Mouse (Mus musculus) intestine, embryonic 15.5 days (tissue): Measurements from ENCODE around the gene Plb1. TPM values are rescaled to one million over a fixed set of nuclear protein-coding genes. Genes with fewer than 3 reads are reported as not detected.

Experiments
- ATAC-seq: fragments of 200-750 bp; cut with Nextera tagmentation; 2 replicates; pipeline ENCODE4 v1.8.0; 2017; ENCODE audit warnings: moderate TSS enrichment, moderate library complexity
- H3K27ac ChIP-seq: fragments of 300-500 bp; sonication (generic); 2 replicates; pipeline ENCODE4 v1.5.1; 2015; ENCODE audit warnings: mild to moderate bottlenecking, inconsistent platforms
- H3K27me3 ChIP-seq: fragments of 300-500 bp; sonication (generic); replicated peaks from 2 replicates; pipeline ENCODE4 v1.6.1; 2015; ENCODE audit warnings: inconsistent platforms
- H3K36me3 ChIP-seq: fragments of 300-500 bp; sonication (generic); 2 replicates; pipeline ENCODE4 v1.6.1; 2015; ENCODE audit warnings: inconsistent platforms
- H3K4me1 ChIP-seq: fragments of 300-500 bp; sonication (generic); replicated peaks from 2 replicates; pipeline ENCODE4 v1.6.1; 2015; ENCODE audit warnings: inconsistent platforms
- H3K4me2 ChIP-seq: fragments of 300-500 bp; sonication (generic); replicated peaks from 2 replicates; pipeline ENCODE4 v1.6.1; 2015; ENCODE audit warnings: mild to moderate bottlenecking, inconsistent platforms
- H3K4me3 ChIP-seq: fragments of 300-500 bp; sonication (generic); replicated peaks from 2 replicates; pipeline ENCODE4 v1.5.1; 2015; ENCODE audit warnings: inconsistent platforms
- H3K9ac ChIP-seq: fragments of 300-500 bp; sonication (generic); 2 replicates; pipeline ENCODE4 v1.6.1; 2015; ENCODE audit warnings: inconsistent platforms
- H3K9me3 ChIP-seq: fragments of 300-500 bp; sonication (generic); 2 replicates; pipeline ENCODE4 v1.6.1; 2016; ENCODE audit warnings: inconsistent platforms
- WGBS: fragments of 180-500 bp; shearing (Covaris S2); methylation state at CpG from one replicate; pipeline ENCODE4 v1.1.7; 2015; 5-methylcytosine and 5-hydroxymethylcytosine counted together
- polyA plus RNA-seq: library from polyadenylated mRNA; unstranded; fragments of >200 nt; fragmentation: Nextera tagmentation; extraction: Ambion mirVana; gene quantifications from 2 replicates; pipeline ENCODE4 v1.2.1, GENCODE M21; 2015

Gene Plb1
- polyA plus RNA-seq, 1 experiment from 2014 or later: 1.3 TPM

GRCm38 (mm10) chr5:32342711-32343285, 110.3 kb downstream of the Plb1 start:
- Histone ChIP-seq H3K27ac (no peak overlapping the region), H3K36me3 (no peaks in the 10 kb centered on the region), H3K4me1 (peaks cover 18% of the 10 kb centered on the region), H3K4me3 (no peak overlapping the region), H3K9ac (no peak overlapping the region), H3K4me2 (no peak overlapping the region), H3K9me3 (no peaks in the 10 kb centered on the region), H3K27me3 (no peaks in the 10 kb centered on the region)
- WGBS: 72% methylated on average over 5 of the region's 5 CpGs
- ATAC-seq: no peak

GRCm38 (mm10) chr5:32346025-32346912, 113.8 kb downstream of the Plb1 start:
- Histone ChIP-seq H3K9me3 (no peaks in the 10 kb centered on the region), H3K9ac (no peak overlapping the region), H3K36me3 (no peaks in the 10 kb centered on the region), H3K4me1 (peaks cover 26% of the 10 kb centered on the region), H3K4me3 (no peak overlapping the region), H3K27ac (peak overlapping the region; percentile 88), H3K27me3 (no peaks in the 10 kb centered on the region), H3K4me2 (peak overlapping the region; percentile 43)
- WGBS: 12% methylated on average over 10 of the region's 10 CpGs
- peak; percentile 89 for ATAC-seq

- H3K4me2 ChIP-seq: 0 out of 2 replicates have a peak overlapping the region, but pooled peaks have one; percentile 7
- no peak overlapping the region for H3K4me3 ChIP-seq
- H3K36me3 ChIP-seq: no peaks in the 10 kb centered on the region
- peak; percentile 37; the same call in 1 of the 2 replicates for ATAC-seq
- H3K27me3 ChIP-seq: no peaks in the 10 kb centered on the region
- H3K4me1 ChIP-seq: peaks cover 22% of the 10 kb centered on the region
- H3K9me3 ChIP-seq: no peaks in the 10 kb centered on the region
- 20% methylated on average over 3 of the region's 3 CpGs for WGBS
- peak overlapping the region; percentile 18; the same call in 1 of the 2 replicates for H3K9ac ChIP-seq
- peak overlapping the region; percentile 82 for H3K27ac ChIP-seq
Measured at GRCm38 (mm10) chr5:32349718-32350117, 117.2 kb downstream of the Plb1 start.

- Histone ChIP-seq H3K9me3 (no peaks in the 10 kb centered on the region), H3K27ac (peak overlapping the region; percentile 82), H3K27me3 (no peaks in the 10 kb centered on the region), H3K9ac (no peak overlapping the region), H3K4me3 (no peak overlapping the region), H3K4me1 (peaks cover 17% of the 10 kb centered on the region), H3K36me3 (no peaks in the 10 kb centered on the region), H3K4me2 (no peak overlapping the region)
- WGBS: 60% methylated on average over 3 of the region's 3 CpGs
- ATAC-seq: no peak
Measured at GRCm38 (mm10) chr5:32350551-32351256, 118.2 kb downstream of the Plb1 start.

- Histone ChIP-seq H3K4me1 (peaks cover 13% of the 10 kb centered on the region), H3K9ac (no peak overlapping the region), H3K4me2 (no peak overlapping the region), H3K4me3 (no peak overlapping the region), H3K36me3 (no peaks in the 10 kb centered on the region), H3K27me3 (no peaks in the 10 kb centered on the region), H3K9me3 (no peaks in the 10 kb centered on the region), H3K27ac (no peak overlapping the region)
- 82% methylated on average over 4 of the region's 4 CpGs for WGBS
- ATAC-seq: no peak
Measured at GRCm38 (mm10) chr5:32351721-32352465, 119.4 kb downstream of the Plb1 start.

- WGBS: 76% methylated on average over 3 of the region's 3 CpGs
- H3K36me3 ChIP-seq: no peaks in the 10 kb centered on the region
- no peaks in the 10 kb centered on the region for H3K9me3 ChIP-seq
- H3K4me1 ChIP-seq: peaks cover 13% of the 10 kb centered on the region
- H3K4me3 ChIP-seq: no peak overlapping the region
- no peak for ATAC-seq
- H3K27me3 ChIP-seq: no peaks in the 10 kb centered on the region
- no peak overlapping the region for H3K4me2 ChIP-seq
- H3K27ac ChIP-seq: no peak overlapping the region
- H3K9ac ChIP-seq: no peak overlapping the region
Measured at GRCm38 (mm10) chr5:32352845-32353244, 120.3 kb downstream of the Plb1 start.

- no peaks in the 10 kb centered on the region for H3K27me3 ChIP-seq
- no peaks in the 10 kb centered on the region for H3K9me3 ChIP-seq
- no peak overlapping the region for H3K9ac ChIP-seq
- H3K27ac ChIP-seq: no peak overlapping the region
- no peaks in the 10 kb centered on the region for H3K36me3 ChIP-seq
- ATAC-seq: no peak
- no peak overlapping the region for H3K4me3 ChIP-seq
- H3K4me2 ChIP-seq: no peak overlapping the region
- WGBS: 79% methylated on average over 2 of the region's 2 CpGs
- H3K4me1 ChIP-seq: peaks cover 10% of the 10 kb centered on the region
Measured at GRCm38 (mm10) chr5:32353280-32353679, 120.8 kb downstream of the Plb1 start.

GRCm38 (mm10) chr5:32360511-32360910, 128.0 kb downstream of the Plb1 start:
- Histone ChIP-seq H3K4me1 (no peaks in the 10 kb centered on the region), H3K4me3 (no peak overlapping the region), H3K4me2 (no peak overlapping the region), H3K36me3 (no peaks in the 10 kb centered on the region), H3K9ac (no peak overlapping the region), H3K27me3 (no peaks in the 10 kb centered on the region), H3K27ac (no peak overlapping the region), H3K9me3 (no peaks in the 10 kb centered on the region)
- 77% methylated on average over 4 of the region's 4 CpGs for WGBS
- ATAC-seq: no peak

GRCm38 (mm10) chr5:32361441-32362235, 129.1 kb downstream of the Plb1 start:
- H3K4me3 ChIP-seq: no peak overlapping the region
- no peak overlapping the region for H3K9ac ChIP-seq
- no peaks in the 10 kb centered on the region for H3K4me1 ChIP-seq
- H3K36me3 ChIP-seq: no peaks in the 10 kb centered on the region
- 84% methylated on average over 3 of the region's 3 CpGs for WGBS
- no peak overlapping the region for H3K27ac ChIP-seq
- H3K9me3 ChIP-seq: no peaks in the 10 kb centered on the region
- H3K27me3 ChIP-seq: no peaks in the 10 kb centered on the region
- ATAC-seq: no peak
- H3K4me2 ChIP-seq: no peak overlapping the region

GRCm38 (mm10) chr5:32369391-32369790, 136.9 kb downstream of the Plb1 start:
- 75% methylated on average over 1 of the region's 1 CpGs for WGBS
- no peaks in the 10 kb centered on the region for H3K4me1 ChIP-seq
- no peaks in the 10 kb centered on the region for H3K9me3 ChIP-seq
- no peaks in the 10 kb centered on the region for H3K27me3 ChIP-seq
- H3K9ac ChIP-seq: no peak overlapping the region
- H3K4me3 ChIP-seq: no peak overlapping the region
- no peaks in the 10 kb centered on the region for H3K36me3 ChIP-seq
- no peak for ATAC-seq
- no peak overlapping the region for H3K4me2 ChIP-seq
- no peak overlapping the region for H3K27ac ChIP-seq

- 85% methylated on average over 5 of the region's 5 CpGs for WGBS
- Histone ChIP-seq H3K36me3 (no peaks in the 10 kb centered on the region), H3K9ac (no peak overlapping the region), H3K4me2 (no peak overlapping the region), H3K4me3 (no peak overlapping the region), H3K9me3 (no peaks in the 10 kb centered on the region), H3K27me3 (no peaks in the 10 kb centered on the region), H3K27ac (no peak overlapping the region), H3K4me1 (no peaks in the 10 kb centered on the region)
- ATAC-seq: no peak
Measured at GRCm38 (mm10) chr5:32371239-32371638, 138.7 kb downstream of the Plb1 start.
